8 mouse cellular contexts compared by ENCODE assay signal in genomic region chr7:141047581-141048225, GRCm38 (mm10). TPM values are rescaled to one million over a fixed set of nuclear protein-coding genes. Genes with fewer than 3 reads are reported as not detected.
A peak's percentile ranks its signal among the peaks of the same experiment; 100 is the strongest.
DNase-seq lines count a peak whose midpoint lies in the region; ATAC-seq and TF ChIP-seq lines count a peak whose summit lies in the region.

No protein-coding gene starts in this region.

- peak overlapping the region; percentile 19; the same call in 1 of the 2 replicates for H3K27ac ChIP-seq in thymus, adult 2 months (ENCODE audit: control insufficient read depth, insufficient read depth, low read length)
- H3K27ac ChIP-seq in embryonic facial prominence, embryonic 15.5 days (replicated peaks): peak overlapping the region; percentile 96
- peak overlapping the region; percentile 70 for H3K27ac ChIP-seq in heart, embryonic 10.5 days
- peak overlapping the region; percentile 83 for H3K27ac ChIP-seq in limb, embryonic 14.5 days (replicated peaks; ENCODE audit: low read depth, low read length)
- H3K27ac ChIP-seq in midbrain, embryonic 14.5 days (replicated peaks; ENCODE audit: low read depth, low read length): peak overlapping the region; percentile 66
- peak overlapping the region; percentile 98 for H3K27ac ChIP-seq in stomach, embryonic 16.5 days (ENCODE audit: low read length)

- DNase-seq in thymus, adult 2 months: peak; percentile 13
- DNase-seq in thymus, postnatal 4 days: no peak
- no peak for DNase-seq in heart, embryonic 10.5 days (ENCODE audit: low spot score)
- peak; percentile 77 for DNase-seq in kidney, adult 9 months
- peak; percentile 76 for DNase-seq in limb, embryonic 14.5 days (ENCODE audit: low spot score)
- peak; percentile 68 for DNase-seq in midbrain, embryonic 14.5 days

- no peaks in the 10 kb centered on the region for H3K27me3 ChIP-seq in thymus, adult 2 months (ENCODE audit: control insufficient read depth, insufficient read depth, low read length)
- H3K27me3 ChIP-seq in embryonic facial prominence, embryonic 15.5 days: no peaks in the 10 kb centered on the region
- H3K27me3 ChIP-seq in heart, embryonic 10.5 days (ENCODE audit: insufficient read depth, poor library complexity, severe bottlenecking): peaks cover 21% of the 10 kb centered on the region
- H3K27me3 ChIP-seq in limb, embryonic 14.5 days (ENCODE audit: control insufficient read depth, insufficient read depth, low read length): no peaks in the 10 kb centered on the region
- H3K27me3 ChIP-seq in midbrain, embryonic 14.5 days (ENCODE audit: control insufficient read depth, insufficient read depth, low read length): no peaks in the 10 kb centered on the region
- H3K27me3 ChIP-seq in stomach, embryonic 16.5 days (ENCODE audit: control insufficient read depth, insufficient read depth, low read length): no peaks in the 10 kb centered on the region

- H3K36me3 ChIP-seq in thymus, adult 2 months (ENCODE audit: control insufficient read depth, insufficient read depth, low read length): no peaks in the 10 kb centered on the region
- H3K36me3 ChIP-seq in embryonic facial prominence, embryonic 15.5 days: no peaks in the 10 kb centered on the region
- no peaks in the 10 kb centered on the region for H3K36me3 ChIP-seq in heart, embryonic 10.5 days
- H3K36me3 ChIP-seq in limb, embryonic 14.5 days (ENCODE audit: control insufficient read depth, insufficient read depth, low read length): no peaks in the 10 kb centered on the region
- no peaks in the 10 kb centered on the region for H3K36me3 ChIP-seq in midbrain, embryonic 14.5 days (ENCODE audit: control insufficient read depth, insufficient read depth, low read length)
- no peaks in the 10 kb centered on the region for H3K36me3 ChIP-seq in stomach, embryonic 16.5 days (ENCODE audit: control insufficient read depth, insufficient read depth, low read length)

- TF ChIP-seq CTCF in thymus, adult 2 months (IDR thresholded peaks at IDR 0.05; ENCODE audit: borderline replicate concordance, control insufficient read depth, extremely low read depth, insufficient read depth, low read length, poor library complexity): no peak

- peak overlapping the region; percentile 15; the same call in 1 of the 2 replicates for H3K9ac ChIP-seq in embryonic facial prominence, embryonic 15.5 days
- H3K9ac ChIP-seq in limb, embryonic 14.5 days (ENCODE audit: low read depth, low read length, severe bottlenecking): peak overlapping the region; percentile 45
- H3K9ac ChIP-seq in midbrain, embryonic 14.5 days (replicated peaks; ENCODE audit: low read length): peak overlapping the region; percentile 49; the same call in 1 of the 2 replicates
- H3K9ac ChIP-seq in stomach, embryonic 16.5 days (ENCODE audit: low read length): peak overlapping the region; percentile 71

- WGBS in thymus, adult 2 months: 18% methylated on average over 16 of the region's 19 CpGs
- 8% methylated on average over 15 of the region's 19 CpGs for WGBS in embryonic facial prominence, embryonic 15.5 days
- 6% methylated on average over 15 of the region's 19 CpGs for WGBS in heart, embryonic 10.5 days
- 6% methylated on average over 15 of the region's 19 CpGs for WGBS in limb, embryonic 14.5 days
- 6% methylated on average over 16 of the region's 19 CpGs for WGBS in midbrain, embryonic 14.5 days
- WGBS in stomach, embryonic 16.5 days: 5% methylated on average over 17 of the region's 19 CpGs

- peak overlapping the region; percentile 80 for H3K4me2 ChIP-seq in embryonic facial prominence, embryonic 15.5 days (replicated peaks)
- H3K4me2 ChIP-seq in limb, embryonic 14.5 days (replicated peaks; ENCODE audit: low read depth, low read length, severe bottlenecking): peak overlapping the region; percentile 85
- H3K4me2 ChIP-seq in midbrain, embryonic 14.5 days (ENCODE audit: low read length): peak overlapping the region; percentile 82
- peak overlapping the region; percentile 91 for H3K4me2 ChIP-seq in stomach, embryonic 16.5 days (ENCODE audit: low read depth, low read length)

- peak overlapping the region; percentile 22 for H3K4me3 ChIP-seq in thymus, adult 2 months (ENCODE audit: control insufficient read depth, insufficient read depth, low read length)
- H3K4me3 ChIP-seq in embryonic facial prominence, embryonic 15.5 days (replicated peaks): peak overlapping the region; percentile 36
- H3K4me3 ChIP-seq in heart, embryonic 10.5 days: peak overlapping the region; percentile 51
- H3K4me3 ChIP-seq in limb, embryonic 14.5 days (replicated peaks; ENCODE audit: low read length): peak overlapping the region; percentile 33
- H3K4me3 ChIP-seq in midbrain, embryonic 14.5 days (replicated peaks; ENCODE audit: low read depth, low read length): peak overlapping the region; percentile 35
- peak overlapping the region; percentile 39 for H3K4me3 ChIP-seq in stomach, embryonic 16.5 days (replicated peaks; ENCODE audit: low read length)

- peaks cover 20% of the 10 kb centered on the region for H3K4me1 ChIP-seq in thymus, adult 2 months (replicated peaks; ENCODE audit: control insufficient read depth, insufficient read depth, low read length)
- peaks cover 23% of the 10 kb centered on the region for H3K4me1 ChIP-seq in embryonic facial prominence, embryonic 15.5 days
- H3K4me1 ChIP-seq in heart, embryonic 10.5 days: peaks cover 18% of the 10 kb centered on the region
- peaks cover 19% of the 10 kb centered on the region for H3K4me1 ChIP-seq in limb, embryonic 14.5 days (ENCODE audit: control insufficient read depth, insufficient read depth, low read length)
- peaks cover 9% of the 10 kb centered on the region for H3K4me1 ChIP-seq in midbrain, embryonic 14.5 days (ENCODE audit: control insufficient read depth, insufficient read depth, low read length)
- peaks cover 20% of the 10 kb centered on the region for H3K4me1 ChIP-seq in stomach, embryonic 16.5 days (ENCODE audit: control insufficient read depth, insufficient read depth, low read length)

- peak; percentile 91 for ATAC-seq in embryonic facial prominence, embryonic 15.5 days (ENCODE audit: insufficient number of reproducible peaks, low FRiP score, low TSS enrichment, low read depth)
- ATAC-seq in limb, embryonic 14.5 days (ENCODE audit: low FRiP score, low read depth): peak; percentile 84
- peak; percentile 86 for ATAC-seq in midbrain, embryonic 14.5 days (ENCODE audit: low FRiP score, low TSS enrichment)
- peak; percentile 89 for ATAC-seq in stomach, embryonic 16.5 days (ENCODE audit: insufficient read depth, low FRiP score)

- no peak for TF ChIP-seq POLR2A in thymus, adult 2 months (IDR thresholded peaks at IDR 0.05; ENCODE audit: control insufficient read depth, extremely low read depth, insufficient read depth, low read length, poor library complexity)
- 0 out of 2 replicates have a peak, but pooled peaks have one; percentile 10 for TF ChIP-seq POLR2A in limb, embryonic 14.5 days (IDR thresholded peaks at IDR 0.05; ENCODE audit: borderline replicate concordance, extremely low read depth, insufficient read depth, insufficient read length)

- H3K9me3 ChIP-seq in embryonic facial prominence, embryonic 15.5 days (replicated peaks): no peaks in the 10 kb centered on the region
- no peaks in the 10 kb centered on the region for H3K9me3 ChIP-seq in heart, embryonic 10.5 days
- H3K9me3 ChIP-seq in limb, embryonic 14.5 days (ENCODE audit: control insufficient read depth, low read length): no peaks in the 10 kb centered on the region
- H3K9me3 ChIP-seq in midbrain, embryonic 14.5 days (ENCODE audit: control insufficient read depth, low read length): no peaks in the 10 kb centered on the region
- H3K9me3 ChIP-seq in stomach, embryonic 16.5 days (replicated peaks; ENCODE audit: control insufficient read depth, low read length): no peaks in the 10 kb centered on the region

RNA-seq across cellular contexts. Expression of gene B4galnt4, which starts 13.2 kb away (rescaled TPM):
- polyA plus RNA-seq in thymus, adult 2 months (2012; rRNA removed): 1.4 and 1.6 TPM in 2 replicates
- 12.0 and 15.1 TPM in 2 replicates for polyA plus RNA-seq in embryonic facial prominence, embryonic 15.5 days (2015; fragmentation: Nextera tagmentation; extraction: Ambion mirVana)
- 2.6 and 12.7 TPM in 2 replicates for polyA plus RNA-seq in heart, embryonic 10.5 days (2016; fragmentation: Nextera tagmentation; extraction: Ambion mirVana)
- 46.5 and 53.7 TPM in 2 replicates for polyA plus RNA-seq in limb, embryonic 14.5 days (2012; rRNA removed)
- polyA plus RNA-seq in limb, embryonic 14.5 days (2014; fragmentation: Nextera tagmentation; extraction: Ambion mirVana): 12.3 and 17.1 TPM in 2 replicates
- 44.1 and 56.0 TPM in 2 replicates for polyA plus RNA-seq in midbrain, embryonic 14.5 days (2014; fragmentation: Nextera tagmentation; extraction: Ambion mirVana)
- polyA plus RNA-seq in stomach, embryonic 16.5 days (2015; fragmentation: Nextera tagmentation; extraction: Ambion mirVana): 4.9 and 5.1 TPM in 2 replicates

RNA-seq across cellular contexts. Expression of gene Gm17387, which starts 18.8 kb away (rescaled TPM):
- polyA plus RNA-seq in thymus, adult 2 months (2012; rRNA removed): not detected in 2 replicates
- not detected in 2 replicates for polyA plus RNA-seq in embryonic facial prominence, embryonic 15.5 days (2015; fragmentation: Nextera tagmentation; extraction: Ambion mirVana)
- polyA plus RNA-seq in heart, embryonic 10.5 days (2016; fragmentation: Nextera tagmentation; extraction: Ambion mirVana): not detected in 2 replicates
- not detected in 2 replicates for polyA plus RNA-seq in limb, embryonic 14.5 days (2012; rRNA removed)
- polyA plus RNA-seq in limb, embryonic 14.5 days (2014; fragmentation: Nextera tagmentation; extraction: Ambion mirVana): not detected in 2 replicates
- not detected in 2 replicates for polyA plus RNA-seq in midbrain, embryonic 14.5 days (2014; fragmentation: Nextera tagmentation; extraction: Ambion mirVana)
- polyA plus RNA-seq in stomach, embryonic 16.5 days (2015; fragmentation: Nextera tagmentation; extraction: Ambion mirVana): not detected in 2 replicates

RNA-seq across cellular contexts. Expression of gene Ifitm6, which starts 30.0 kb away (rescaled TPM):
- 4.7 and 5.9 TPM in 2 replicates for polyA plus RNA-seq in thymus, adult 2 months (2012; rRNA removed)
- polyA plus RNA-seq in embryonic facial prominence, embryonic 15.5 days (2015; fragmentation: Nextera tagmentation; extraction: Ambion mirVana): 2.7 and 2.8 TPM in 2 replicates
- not detected in 2 replicates for polyA plus RNA-seq in heart, embryonic 10.5 days (2016; fragmentation: Nextera tagmentation; extraction: Ambion mirVana)
- polyA plus RNA-seq in limb, embryonic 14.5 days (2012; rRNA removed): 1.3 and 1.8 TPM in 2 replicates
- 1.2 and 1.7 TPM in 2 replicates for polyA plus RNA-seq in limb, embryonic 14.5 days (2014; fragmentation: Nextera tagmentation; extraction: Ambion mirVana)
- polyA plus RNA-seq in midbrain, embryonic 14.5 days (2014; fragmentation: Nextera tagmentation; extraction: Ambion mirVana): 0.34 and 0.35 TPM in 2 replicates
- 5.5 and 7.5 TPM in 2 replicates for polyA plus RNA-seq in stomach, embryonic 16.5 days (2015; fragmentation: Nextera tagmentation; extraction: Ambion mirVana)

RNA-seq across cellular contexts. Expression of gene Pkp3, which starts 30.3 kb away (rescaled TPM):
- 46.8 and 49.9 TPM in 2 replicates for polyA plus RNA-seq in thymus, adult 2 months (2012; rRNA removed)
- polyA plus RNA-seq in embryonic facial prominence, embryonic 15.5 days (2015; fragmentation: Nextera tagmentation; extraction: Ambion mirVana): 115 and 118 TPM in 2 replicates
- polyA plus RNA-seq in heart, embryonic 10.5 days (2016; fragmentation: Nextera tagmentation; extraction: Ambion mirVana): 0.94 and 3.4 TPM in 2 replicates
- polyA plus RNA-seq in limb, embryonic 14.5 days (2012; rRNA removed): 37.6 and 38.8 TPM in 2 replicates
- polyA plus RNA-seq in limb, embryonic 14.5 days (2014; fragmentation: Nextera tagmentation; extraction: Ambion mirVana): 62.4 and 65.9 TPM in 2 replicates
- polyA plus RNA-seq in midbrain, embryonic 14.5 days (2014; fragmentation: Nextera tagmentation; extraction: Ambion mirVana): not detected in 2 replicates
- 74.2 and 103 TPM in 2 replicates for polyA plus RNA-seq in stomach, embryonic 16.5 days (2015; fragmentation: Nextera tagmentation; extraction: Ambion mirVana)

RNA-seq across cellular contexts. Expression of gene Ifitm3, which starts 37.1 kb away (rescaled TPM):
- 309 and 397 TPM in 2 replicates for polyA plus RNA-seq in thymus, adult 2 months (2012; rRNA removed)
- polyA plus RNA-seq in embryonic facial prominence, embryonic 15.5 days (2015; fragmentation: Nextera tagmentation; extraction: Ambion mirVana): 197 and 204 TPM in 2 replicates
- polyA plus RNA-seq in heart, embryonic 10.5 days (2016; fragmentation: Nextera tagmentation; extraction: Ambion mirVana): 24.5 and 32.7 TPM in 2 replicates
- polyA plus RNA-seq in limb, embryonic 14.5 days (2012; rRNA removed): 85.6 and 91.3 TPM in 2 replicates
- 184 and 201 TPM in 2 replicates for polyA plus RNA-seq in limb, embryonic 14.5 days (2014; fragmentation: Nextera tagmentation; extraction: Ambion mirVana)
- 18.8 and 66.5 TPM in 2 replicates for polyA plus RNA-seq in midbrain, embryonic 14.5 days (2014; fragmentation: Nextera tagmentation; extraction: Ambion mirVana)
- 322 and 395 TPM in 2 replicates for polyA plus RNA-seq in stomach, embryonic 16.5 days (2015; fragmentation: Nextera tagmentation; extraction: Ambion mirVana)

Comparison
In these comparisons a context has a peak if more than half of its experiments do, and no peak if none do; other contexts are left out.
1. DNase-seq: peak in thymus, adult 2 months (single experiment), kidney, adult 9 months (single experiment), limb, embryonic 14.5 days (single experiment) and midbrain, embryonic 14.5 days (single experiment); none in thymus, postnatal 4 days (single experiment) and heart, embryonic 10.5 days (single experiment).
2. H3K27ac ChIP-seq: peak in every context shown above with its lines; median percentile 98 in stomach, embryonic 16.5 days; 96 in embryonic facial prominence, embryonic 15.5 days; 83 in limb, embryonic 14.5 days; 70 in heart, embryonic 10.5 days; 66 in midbrain, embryonic 14.5 days; 19 in thymus, adult 2 months.
3. H3K9ac ChIP-seq: peak in every context shown above with its lines; median percentile 71 in stomach, embryonic 16.5 days; 49 in midbrain, embryonic 14.5 days; 45 in limb, embryonic 14.5 days; 15 in embryonic facial prominence, embryonic 15.5 days.
4. Peak in every context shown above with its lines, with median percentiles within 50 percentile points of each other: H3K4me3 ChIP-seq, ATAC-seq and H3K4me2 ChIP-seq.